Mouse (Mus musculus) kidney, adult 2 months (tissue): ENCODE data around the gene Ripk1. TPM values are rescaled to one million over a fixed set of nuclear protein-coding genes. Genes with fewer than 3 reads are reported as not detected.

Source experiments
- DNase-seq: peaks from one replicate; pipeline ENCODE4 v3.0.0; 2021
- H3K27ac ChIP-seq: fragments of 200-500 bp; 2 replicates; pipeline ENCODE4 v1.5.1; 2012; ENCODE audit warnings: low read depth, low read length, control low read depth, inconsistent platforms; ENCODE audit not compliant: insufficient read depth
- H3K27me3 ChIP-seq: fragments of 200-500 bp; replicated peaks from 2 replicates; pipeline ENCODE4 v1.6.1; 2012; ENCODE audit warnings: mild to moderate bottlenecking, moderate library complexity, low read length, inconsistent platforms; ENCODE audit not compliant: control insufficient read depth, insufficient read depth
- H3K36me3 ChIP-seq: fragments of 200-500 bp; 2 replicates; pipeline ENCODE4 v1.6.1; 2012; ENCODE audit warnings: mild to moderate bottlenecking, moderate library complexity, low read length, inconsistent platforms; ENCODE audit not compliant: control insufficient read depth, insufficient read depth
- H3K4me1 ChIP-seq: fragments of 200-500 bp; 2 replicates; pipeline ENCODE4 v1.6.1; 2011; ENCODE audit warnings: low read length; ENCODE audit not compliant: control insufficient read depth, insufficient read depth
- H3K4me3 ChIP-seq: fragments of 200-500 bp; 2 replicates; pipeline ENCODE4 v1.5.1; 2011; ENCODE audit warnings: mild to moderate bottlenecking, low read depth, low read length, control low read depth; ENCODE audit not compliant: insufficient read depth
- CTCF ChIP-seq: fragments of 200-500 bp; conservative IDR thresholded peaks from 2 replicates; pipeline ENCODE4 v1.5.1; 2011; ENCODE audit warnings: low read depth, mild to moderate bottlenecking, control low read depth, low read length, moderate library complexity, mixed read lengths; ENCODE audit not compliant: insufficient read depth, insufficient read length
- POLR2A ChIP-seq: fragments of 200-500 bp; IDR thresholded peaks from one replicate; pipeline ENCODE4 v1.6.1; 2011; ENCODE audit warnings: low read depth, low read length, control low read depth
- WGBS: fragments of 180-500 bp; shearing (Covaris S2); methylation state at CpG from one replicate; pipeline ENCODE4 v1.1.7; 2018; 5-methylcytosine and 5-hydroxymethylcytosine counted together
- polyA plus RNA-seq: library from polyadenylated mRNA; depleted of rRNA; stranded (reverse); fragments of >200 nt; gene quantifications from 2 replicates; pipeline ENCODE4 v1.2.3, GENCODE M21; 2012

The Ripk1 gene
- polyA plus RNA-seq, 1 experiment, result 7.4 TPM

GRCm38 (mm10) chr13:34050479-34050878 lies 48.3 kb downstream of the Ripk1 start:
- TF ChIP-seq CTCF (no peak), POLR2A (no peak)
- H3K27me3 ChIP-seq, result no peaks in the 10 kb centered on the region
- H3K36me3 ChIP-seq, result peaks cover 4% of the 10 kb centered on the region; the same call in 1 of the 2 replicates
- WGBS, result 94% methylated on average over 8 of the region's 8 CpGs
- no peak overlapping the region for H3K4me3 ChIP-seq
- DNase-seq, result no peak
- H3K27ac ChIP-seq, result no peak overlapping the region
- peaks cover 23% of the 10 kb centered on the region for H3K4me1 ChIP-seq

GRCm38 (mm10) chr13:34051692-34052091 lies 49.5 kb downstream of the Ripk1 start:
- no peak for DNase-seq
- peaks cover 4% of the 10 kb centered on the region; the same call in 1 of the 2 replicates for H3K36me3 ChIP-seq
- H3K4me3 ChIP-seq, result no peak overlapping the region
- peaks cover 24% of the 10 kb centered on the region for H3K4me1 ChIP-seq
- no peak for TF ChIP-seq CTCF
- no peak for TF ChIP-seq POLR2A
- no peak overlapping the region for H3K27ac ChIP-seq
- H3K27me3 ChIP-seq, result no peaks in the 10 kb centered on the region
- WGBS, result 97% methylated on average over 3 of the region's 3 CpGs

- H3K27me3 ChIP-seq, result no peaks in the 10 kb centered on the region
- no peak overlapping the region for H3K4me3 ChIP-seq
- peak overlapping the region; percentile 24 for H3K27ac ChIP-seq
- WGBS, result 67% methylated on average over 13 of the region's 13 CpGs
- H3K4me1 ChIP-seq, result peaks cover 20% of the 10 kb centered on the region
- no peak for TF ChIP-seq POLR2A
- TF ChIP-seq CTCF, result no peak
- peaks cover 2% of the 10 kb centered on the region; the same call in 1 of the 2 replicates for H3K36me3 ChIP-seq
- DNase-seq, result no peak
Observed at GRCm38 (mm10) chr13:34053673-34054282, 51.6 kb downstream of the Ripk1 start.

GRCm38 (mm10) chr13:34054391-34054790 lies 52.2 kb downstream of the Ripk1 start:
- H3K4me1 ChIP-seq, result peaks cover 22% of the 10 kb centered on the region
- DNase-seq, result peak; percentile 39
- no peak for TF ChIP-seq CTCF
- no peak for TF ChIP-seq POLR2A
- no peaks in the 10 kb centered on the region for H3K27me3 ChIP-seq
- peaks cover 3% of the 10 kb centered on the region; the same call in 1 of the 2 replicates for H3K36me3 ChIP-seq
- peak overlapping the region; percentile 24 for H3K27ac ChIP-seq
- no peak overlapping the region for H3K4me3 ChIP-seq
- WGBS, result 44% methylated on average over 4 of the region's 4 CpGs

- Histone ChIP-seq H3K27ac (peak overlapping the region; percentile 32), H3K4me3 (no peak overlapping the region), H3K36me3 (peaks cover 3% of the 10 kb centered on the region; the same call in 1 of the 2 replicates), H3K4me1 (peaks cover 24% of the 10 kb centered on the region), H3K27me3 (no peaks in the 10 kb centered on the region)
- TF ChIP-seq POLR2A (no peak), CTCF (no peak)
- DNase-seq, result peak; percentile 78
- 52% methylated on average over 3 of the region's 3 CpGs for WGBS
Observed at GRCm38 (mm10) chr13:34054983-34055382, 52.8 kb downstream of the Ripk1 start.

GRCm38 (mm10) chr13:34057252-34057651 lies 55.1 kb downstream of the Ripk1 start:
- H3K4me3 ChIP-seq, result no peak overlapping the region
- peaks cover 6% of the 10 kb centered on the region; the same call in 1 of the 2 replicates for H3K36me3 ChIP-seq
- WGBS, result 77% methylated on average over 1 of the region's 1 CpGs
- TF ChIP-seq POLR2A (no peak), CTCF (no peak)
- no peaks in the 10 kb centered on the region for H3K27me3 ChIP-seq
- H3K4me1 ChIP-seq, result peaks cover 24% of the 10 kb centered on the region
- no peak for DNase-seq
- no peak overlapping the region for H3K27ac ChIP-seq

- DNase-seq, result no peak
- TF ChIP-seq POLR2A, result no peak
- TF ChIP-seq CTCF, result no peak
- Histone ChIP-seq H3K4me1 (peaks cover 9% of the 10 kb centered on the region), H3K36me3 (peaks cover 7% of the 10 kb centered on the region), H3K27me3 (no peaks in the 10 kb centered on the region), H3K27ac (no peak overlapping the region), H3K4me3 (no peak overlapping the region)
- WGBS, result 79% methylated on average over 9 of the region's 9 CpGs
Observed at GRCm38 (mm10) chr13:34060061-34060460, 57.9 kb downstream of the Ripk1 start.
